Mouse (Mus musculus) cortical plate, adult 2 months (tissue): ENCODE measurements at regions not wholly inside any gene's neighbourhood (a gene's known extent, or its start where the extent isn't known, plus 50 kb on each side); places are given as distances from the start of the nearest gene placed in this dataset.

Source experiments
- CTCF ChIP-seq: fragments of 200-500 bp; IDR thresholded peaks from 2 replicates; pipeline ENCODE4 v1.5.1; 2011; ENCODE audit warnings: mild to moderate bottlenecking, control low read depth, low read length; ENCODE audit not compliant: insufficient read depth; ENCODE audit errors: extremely low read depth
- POLR2A ChIP-seq: fragments of 200-500 bp; IDR thresholded peaks from 2 replicates; pipeline ENCODE4 v1.6.1; 2011; ENCODE audit warnings: mild to moderate bottlenecking, low read length, control low read depth; ENCODE audit not compliant: insufficient read depth; ENCODE audit errors: extremely low read depth

DNA sequence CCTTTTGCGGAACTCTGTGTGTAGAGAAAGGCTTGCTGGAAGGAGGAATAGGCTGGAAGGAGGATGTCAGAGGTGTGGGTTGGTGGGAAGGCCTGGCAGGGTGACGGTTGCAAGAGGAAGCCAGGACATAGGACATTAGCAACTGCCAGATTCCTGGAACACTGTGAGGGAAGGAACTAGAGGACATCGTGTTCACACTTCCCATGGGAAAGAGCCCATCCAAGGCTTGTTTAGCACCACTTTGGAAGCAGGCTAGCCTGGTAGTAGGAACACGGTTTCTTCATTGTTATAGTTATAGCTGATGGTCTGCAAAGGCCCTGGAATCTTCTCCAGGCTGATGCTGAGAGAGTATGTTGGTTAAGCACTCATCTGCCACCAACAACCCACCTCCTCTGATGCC lies 80.4 kb upstream of the Dlg1 start:
- no peak for TF ChIP-seq CTCF
- no peak for TF ChIP-seq POLR2A
